Mouse (Mus musculus) embryonic stem cell, embryonic (primary cell): ENCODE data around the gene Cybrd1.

Source experiments
- CTCF ChIA-PET, 4 experiments: fragments of 300-600 bp in 2 of 4; fragments of 350-600 bp in 2 of 4; sonication (Branson Sonifier 250); formaldehyde crosslinking; loops; one replicate each; lab custom pipeline; 2022; ENCODE audit warnings: inconsistent platforms in 2 of 4; lab: Charles Lee
- POLR2A ChIA-PET, 4 experiments: fragments of 300-600 bp in 2 of 4; fragments of 350-600 bp in 2 of 4; sonication (Branson Sonifier 250); formaldehyde crosslinking; loops; one replicate each; lab custom pipeline; 2022; ENCODE audit warnings: antibody characterized with exemption in 4 of 4, inconsistent platforms in 1 of 4; lab: Charles Lee

Cybrd1 gene

GRCm38 (mm10) chr2:71152170-71152569 is 34.4 kb downstream of the Cybrd1 start:
- POLR2A ChIA-PET = interaction anchor here in 1 of 4 experiments (0.5 to 1.9 kb wide), 4 partner anchors 10 to 196 kb away, joined by 3 to 4 read pairs (median 4); no protein-coding TSS in a partner anchor

GRCm38 (mm10) chr2:71155486-71155885 is 37.8 kb downstream of the Cybrd1 start:
- ChIA-PET CTCF (interaction anchor here (0.5 to 1.7 kb wide), 38 partner anchors 9 to 662 kb away, joined by 3 to 19 read pairs (median 4); partner anchors contain the start of gene Dync1i2 (in 2 of the 4)), POLR2A (interaction anchor here (0.6 to 1.8 kb wide), 12 partner anchors 13 to 290 kb away, joined by 3 to 6 read pairs (median 3); partner anchors contain the start of genes Dync1i2 (in 1 of the 4) and Hat1 (in 1 of the 4))

More at GRCm38 (mm10) chr2:71152170-71152569, 34.4 kb downstream of the Cybrd1 start:
- CTCF ChIA-PET = no interaction called here

- ChIA-PET CTCF (interaction anchor here in 3 of 4 experiments (0.7 to 1.7 kb wide), 9 partner anchors 10 to 466 kb away, joined by 3 to 19 read pairs (median 4); no protein-coding TSS in a partner anchor), POLR2A (interaction anchor here (0.5 to 1.5 kb wide), 8 partner anchors 10 to 170 kb away, joined by 3 to 5 read pairs (median 3); partner anchors contain the start of gene Dync1i2 (in 2 of the 4))
Measured at GRCm38 (mm10) chr2:71156446-71156845, 38.7 kb downstream of the Cybrd1 start.

- ChIA-PET POLR2A (interaction anchor here in 2 of 4 experiments (0.6 to 0.9 kb wide), 2 partner anchors 20 to 219 kb away, joined by 3 read pairs; no protein-coding TSS in a partner anchor), CTCF (interaction anchor here in 1 of 4 experiments (0.6 kb wide), 2 partner anchors 233 to 397 kb away, joined by 6 to 9 read pairs; no protein-coding TSS in a partner anchor)
Measured at GRCm38 (mm10) chr2:71157881-71158280, 40.2 kb downstream of the Cybrd1 start.

- ChIA-PET POLR2A (interaction anchor here (0.5 to 1.6 kb wide), 10 partner anchors 9 to 194 kb away, joined by 3 to 5 read pairs (median 3); no protein-coding TSS in a partner anchor), CTCF (interaction anchor here in 3 of 4 experiments (0.5 to 0.6 kb wide), 3 partner anchors 12 to 804 kb away, joined by 3 to 5 read pairs (median 4); no protein-coding TSS in a partner anchor)
Measured at GRCm38 (mm10) chr2:71159576-71160306, 42.0 kb downstream of the Cybrd1 start.

- POLR2A ChIA-PET = interaction anchor here in 3 of 4 experiments (0.6 to 1.6 kb wide), 9 partner anchors 10 to 1315 kb away, joined by 3 to 5 read pairs (median 3); no protein-coding TSS in a partner anchor
- CTCF ChIA-PET = interaction anchor here in 3 of 4 experiments (0.5 to 0.6 kb wide), 3 partner anchors 12 to 805 kb away, joined by 3 to 5 read pairs (median 3); no protein-coding TSS in a partner anchor
Measured at GRCm38 (mm10) chr2:71160307-71160861, 42.7 kb downstream of the Cybrd1 start.

- ChIA-PET CTCF (no interaction called here), POLR2A (interaction anchor here in 1 of 4 experiments (0.6 to 1.3 kb wide), 2 partner anchors 13 to 28 kb away, joined by 3 read pairs; no protein-coding TSS in a partner anchor)
Measured at GRCm38 (mm10) chr2:71161558-71161957, 43.8 kb downstream of the Cybrd1 start.

GRCm38 (mm10) chr2:71162831-71163621 is 45.3 kb downstream of the Cybrd1 start:
- POLR2A ChIA-PET = interaction anchor here in 3 of 4 experiments (0.5 to 1.7 kb wide), 6 partner anchors 18 to 883 kb away, joined by 3 to 5 read pairs (median 4); partner anchors contain the start of gene Metap1d (in 1 of the 3)
- CTCF ChIA-PET = interaction anchor here in 1 of 4 experiments (0.5 to 1.2 kb wide), 2 partner anchors 10 to 107 kb away, joined by 3 to 4 read pairs; no protein-coding TSS in a partner anchor

- ChIA-PET POLR2A (interaction anchor here (0.5 to 1.8 kb wide), 12 partner anchors 9 to 1018 kb away, joined by 3 to 7 read pairs (median 3); partner anchors contain the start of gene Dync1i2 (in 1 of the 4)), CTCF (interaction anchor here in 3 of 4 experiments (0.6 to 3.5 kb wide), 3 partner anchors 11 to 199 kb away, joined by 7 to 19 read pairs (median 12); no protein-coding TSS in a partner anchor)
Measured at GRCm38 (mm10) chr2:71167211-71167610, 49.5 kb downstream of the Cybrd1 start.

- ChIA-PET POLR2A (interaction anchor here in 2 of 4 experiments (0.6 to 2.4 kb wide), 4 partner anchors 9 to 432 kb away, joined by 3 to 10 read pairs (median 3); no protein-coding TSS in a partner anchor), CTCF (interaction anchor here in 1 of 4 experiments (3.5 kb wide), 1 partner anchor 13 kb away, joined by 19 read pairs; no protein-coding TSS in a partner anchor)
Measured at GRCm38 (mm10) chr2:71168461-71169021, 50.8 kb downstream of the Cybrd1 start.

- CTCF ChIA-PET = no interaction called here
- POLR2A ChIA-PET = interaction anchor here in 1 of 4 experiments (0.7 to 1.3 kb wide), 2 partner anchors 20 to 81 kb away, joined by 4 to 5 read pairs; no protein-coding TSS in a partner anchor
Measured at GRCm38 (mm10) chr2:71173031-71173430, 55.3 kb downstream of the Cybrd1 start.

GRCm38 (mm10) chr2:71176329-71177249 is 58.9 kb downstream of the Cybrd1 start:
- POLR2A ChIA-PET = interaction anchor here in 2 of 4 experiments (0.6 to 1.5 kb wide), 7 partner anchors 9 to 178 kb away, joined by 3 to 6 read pairs (median 4); no protein-coding TSS in a partner anchor
- CTCF ChIA-PET = interaction anchor here in 1 of 4 experiments (1.2 kb wide), 1 partner anchor 21 kb away, joined by 3 read pairs; no protein-coding TSS in a partner anchor

- ChIA-PET POLR2A (interaction anchor here in 2 of 4 experiments (0.6 to 1.5 kb wide), 4 partner anchors 12 to 177 kb away, joined by 3 to 6 read pairs (median 4); no protein-coding TSS in a partner anchor), CTCF (interaction anchor here in 1 of 4 experiments (1.2 kb wide), 1 partner anchor 22 kb away, joined by 3 read pairs; no protein-coding TSS in a partner anchor)
Measured at GRCm38 (mm10) chr2:71177250-71177615, 59.5 kb downstream of the Cybrd1 start.

GRCm38 (mm10) chr2:71177760-71178159 is 60.0 kb downstream of the Cybrd1 start:
- ChIA-PET POLR2A (interaction anchor here in 1 of 4 experiments (0.8 to 1.2 kb wide), 2 partner anchors 172 to 177 kb away, joined by 3 to 4 read pairs; no protein-coding TSS in a partner anchor), CTCF (no interaction called here)

GRCm38 (mm10) chr2:71179716-71180115 is 62.0 kb downstream of the Cybrd1 start:
- ChIA-PET POLR2A (interaction anchor here in 2 of 4 experiments (0.6 to 2.8 kb wide), 11 partner anchors 7 to 223 kb away, joined by 3 to 13 read pairs (median 4); partner anchors contain the start of gene Dync1i2 (in 1 of the 2)), CTCF (interaction anchor here in 1 of 4 experiments (1.3 kb wide), 1 partner anchor 31 kb away, joined by 3 read pairs; the partner anchor contains the start of gene Dync1i2)
